Mouse (Mus musculus) forebrain, postnatal 0 days (tissue): Measurements from ENCODE around the gene Mfap2. TPM values are rescaled to one million over a fixed set of nuclear protein-coding genes. Genes with fewer than 3 reads are reported as not detected.

ENCODE experiments used
- ATAC-seq: fragments of 200-750 bp; cut with Nextera tagmentation; 2 replicates; pipeline ENCODE4 v1.8.0; 2017; ENCODE audit warnings: mild to moderate bottlenecking, moderate library complexity
- DNase-seq: peaks from one replicate; pipeline ENCODE4 v3.0.0-alpha.2; 2015
- H3K27ac ChIP-seq: fragments of 300-500 bp; sonication (generic); 2 replicates; pipeline ENCODE4 v1.5.1; 2014; ENCODE audit warnings: low read depth, mild to moderate bottlenecking, antibody characterized with exemption, low read length, moderate library complexity, mixed read lengths
- H3K27me3 ChIP-seq: fragments of 300-500 bp; sonication (generic); 2 replicates; pipeline ENCODE4 v1.6.1; 2014; ENCODE audit warnings: mild to moderate bottlenecking, low read length, mixed read lengths; ENCODE audit not compliant: insufficient read depth
- H3K36me3 ChIP-seq: fragments of 300-500 bp; sonication (generic); 2 replicates; pipeline ENCODE4 v1.6.1; 2014; ENCODE audit warnings: mild to moderate bottlenecking, moderate library complexity; ENCODE audit not compliant: insufficient read depth
- H3K4me1 ChIP-seq: fragments of 300-500 bp; sonication (generic); 2 replicates; pipeline ENCODE4 v1.6.1; 2014; ENCODE audit warnings: antibody characterized with exemption; ENCODE audit not compliant: insufficient read depth
- H3K4me2 ChIP-seq: fragments of 300-500 bp; sonication (generic); 2 replicates; pipeline ENCODE4 v1.6.1; 2014; ENCODE audit warnings: low read depth, mild to moderate bottlenecking, moderate library complexity
- H3K4me3 ChIP-seq: fragments of 300-500 bp; sonication (generic); 2 replicates; pipeline ENCODE4 v1.5.1; 2014; ENCODE audit warnings: low read depth, low read length, mixed read lengths
- H3K9ac ChIP-seq: fragments of 300-500 bp; sonication (generic); 2 replicates; pipeline ENCODE4 v1.6.1; 2014; ENCODE audit warnings: mild to moderate bottlenecking
- H3K9me3 ChIP-seq: fragments of 300-500 bp; sonication (generic); 2 replicates; pipeline ENCODE4 v1.6.1; 2016; ENCODE audit warnings: low read length
- CTCF ChIP-seq: sonication (generic); IDR thresholded peaks from 2 replicates; pipeline ENCODE4 v1.5.1; 2016; ENCODE audit warnings: antibody characterized with exemption, control low read depth, low read depth
- WGBS: fragments of 180-500 bp; shearing (Covaris S2); extraction: QIAGEN DNeasy Blood & Tissue Kit; methylation state at CpG from one replicate; pipeline ENCODE4 v1.1.7; 2014; 5-methylcytosine and 5-hydroxymethylcytosine counted together
- polyA plus RNA-seq: library from polyadenylated mRNA; unstranded; fragments of >200 nt; fragmentation: Nextera tagmentation; extraction: Ambion mirVana; gene quantifications from 2 replicates; pipeline ENCODE4 v1.2.1, GENCODE M21; 2015
- total RNA-seq: library from RNA; depleted of rRNA; stranded (reverse); fragments of >200 nt; gene quantifications from 2 replicates; pipeline ENCODE4 v1.2.3, GENCODE M21; 2014; rRNA removed

Gene Mfap2
- total and polyA plus RNA-seq, 2 experiments from 2014 or later: 25.1 to 124 TPM

- Histone ChIP-seq H3K27me3 (no peaks in the 10 kb centered on the region), H3K27ac (peak overlapping the region; percentile 96), H3K4me3 (peak overlapping the region; percentile 59), H3K4me2 (peak overlapping the region; percentile 88), H3K4me1 (0 out of 2 replicates have a peak, but pooled peaks cover 5% of the 10 kb centered on the region), H3K36me3 (no peaks in the 10 kb centered on the region), H3K9ac (peak overlapping the region; percentile 83), H3K9me3 (no peaks in the 10 kb centered on the region)
- TF ChIP-seq CTCF: no peak
- 4% methylated on average over 32 of the region's 32 CpGs for WGBS
- DNase-seq (no peak), ATAC-seq (no peak; the same call in 1 of the 2 replicates)
Measured at GRCm38 (mm10) chr4:141059616-141060425, 49.6 kb downstream of the Mfap2 start.

GRCm38 (mm10) chr4:141060426-141061301 is 50.4 kb downstream of the Mfap2 start, which contains the start of gene Crocc:
TSS of gene Crocc (minus strand) at chr4:141060550.
- Histone ChIP-seq H3K27ac (peak within 1 kb of the TSS; percentile 96), H3K4me3 (peak within 1 kb of the TSS; percentile 59), H3K4me2 (peak within 1 kb of the TSS; percentile 88), H3K36me3 (peaks cover 1% of the 10 kb centered on the region; the same call in 1 of the 2 replicates), H3K9me3 (no peaks in the 10 kb centered on the region), H3K27me3 (no peaks in the 10 kb centered on the region), H3K4me1 (0 out of 2 replicates have a peak, but pooled peaks cover 5% of the 10 kb centered on the region), H3K9ac (peak within 1 kb of the TSS; percentile 83)
- TF ChIP-seq CTCF: peak; percentile 98
- WGBS: 3% methylated on average over 73 of the region's 77 CpGs
- DNase-seq: peak; percentile 100
- ATAC-seq: peak; percentile 93

- H3K27ac ChIP-seq: no peak overlapping the region
- no peak overlapping the region for H3K4me3 ChIP-seq
- TF ChIP-seq CTCF: no peak
- no peak overlapping the region for H3K9ac ChIP-seq
- DNase-seq (no peak), ATAC-seq (no peak)
- no peaks in the 10 kb centered on the region for H3K27me3 ChIP-seq
- 85% methylated on average over 4 of the region's 4 CpGs for WGBS
- no peaks in the 10 kb centered on the region for H3K9me3 ChIP-seq
- peaks cover 36% of the 10 kb centered on the region for H3K36me3 ChIP-seq
- H3K4me1 ChIP-seq: 0 out of 2 replicates have a peak, but pooled peaks cover 5% of the 10 kb centered on the region
- no peak overlapping the region for H3K4me2 ChIP-seq
Measured at GRCm38 (mm10) chr4:141064104-141064659, 54.0 kb downstream of the Mfap2 start.

GRCm38 (mm10) chr4:141065123-141065522 is 54.9 kb downstream of the Mfap2 start:
- Histone ChIP-seq H3K9me3 (no peaks in the 10 kb centered on the region), H3K9ac (no peak overlapping the region), H3K27me3 (no peaks in the 10 kb centered on the region), H3K36me3 (peaks cover 45% of the 10 kb centered on the region), H3K4me3 (no peak overlapping the region), H3K4me1 (no peaks in the 10 kb centered on the region), H3K27ac (peak overlapping the region; percentile 35; the same call in 1 of the 2 replicates), H3K4me2 (no peak overlapping the region)
- peak; percentile 93 for DNase-seq
- WGBS: 3% methylated on average over 8 of the region's 8 CpGs
- ATAC-seq: peak; percentile 68
- peak; percentile 99 for TF ChIP-seq CTCF

Other genes starting within 250 kb of the Mfap2 start
- gene Padi4, start 236.2 kb upstream of the Mfap2 start, total RNA-seq: not detected in 2 replicates
- 0.06 TPM in 2 replicates for gene Padi4, start 236.2 kb upstream of the Mfap2 start, polyA plus RNA-seq
- not detected in 2 replicates for gene Padi3, start 199.8 kb upstream of the Mfap2 start, total RNA-seq
- gene Padi3, start 199.8 kb upstream of the Mfap2 start, polyA plus RNA-seq: 0.06 TPM in 1 of 2 replicates, not detected in the other
- 0.08 and 0.10 TPM in 2 replicates for gene Padi1, start 164.6 kb upstream of the Mfap2 start, total RNA-seq
- gene Padi1, start 164.6 kb upstream of the Mfap2 start, polyA plus RNA-seq: 0.06 and 0.08 TPM in 2 replicates
- 1.1 and 1.8 TPM in 2 replicates for gene Padi2, start 104.1 kb upstream of the Mfap2 start, total RNA-seq
- gene Padi2, start 104.1 kb upstream of the Mfap2 start, polyA plus RNA-seq: 1.2 and 1.3 TPM in 2 replicates
- 254 and 308 TPM in 2 replicates for gene Sdhb, start 49.2 kb upstream of the Mfap2 start, total RNA-seq
- 564 and 623 TPM in 2 replicates for gene Sdhb, start 49.2 kb upstream of the Mfap2 start, polyA plus RNA-seq
- 205 and 251 TPM in 2 replicates for gene Atp13a2, start 23.5 kb upstream of the Mfap2 start, total RNA-seq
- 119 and 141 TPM in 2 replicates for gene Atp13a2, start 23.5 kb upstream of the Mfap2 start, polyA plus RNA-seq
- 29.9 and 43.0 TPM in 2 replicates for gene Crocc, start 50.1 kb downstream of the Mfap2 start, total RNA-seq
- 3.5 and 3.8 TPM in 2 replicates for gene Crocc, start 50.1 kb downstream of the Mfap2 start, polyA plus RNA-seq
- gene Necap2, start 67.9 kb downstream of the Mfap2 start, total RNA-seq: 49.6 and 51.1 TPM in 2 replicates
- gene Necap2, start 67.9 kb downstream of the Mfap2 start, polyA plus RNA-seq: 38.9 and 43.0 TPM in 2 replicates
- gene Spata21, start 77.9 kb downstream of the Mfap2 start, total RNA-seq: 0.08 and 0.67 TPM in 2 replicates
- gene Spata21, start 77.9 kb downstream of the Mfap2 start, polyA plus RNA-seq: 0.31 and 0.68 TPM in 2 replicates
- 57.8 and 60.5 TPM in 2 replicates for gene Szrd1, start 129.4 kb downstream of the Mfap2 start, total RNA-seq
- 17.2 and 17.5 TPM in 2 replicates for gene Szrd1, start 129.4 kb downstream of the Mfap2 start, polyA plus RNA-seq
- gene Fbxo42, start 137.5 kb downstream of the Mfap2 start, total RNA-seq: 12.4 and 18.0 TPM in 2 replicates
- 9.9 and 13.1 TPM in 2 replicates for gene Fbxo42, start 137.5 kb downstream of the Mfap2 start, polyA plus RNA-seq
- gene Rsg1, start 203.5 kb downstream of the Mfap2 start, total RNA-seq: 4.5 and 6.9 TPM in 2 replicates
- 3.7 and 5.2 TPM in 2 replicates for gene Rsg1, start 203.5 kb downstream of the Mfap2 start, polyA plus RNA-seq
- 0.95 and 1.6 TPM in 2 replicates for gene Arhgef19, start 229.1 kb downstream of the Mfap2 start, total RNA-seq
- 0.52 and 0.90 TPM in 2 replicates for gene Arhgef19, start 229.1 kb downstream of the Mfap2 start, polyA plus RNA-seq